Mouse (Mus musculus) thymus, postnatal 36 days (tissue): Measurements from ENCODE around the gene Kif3b.

ENCODE experiments used
- DNase-seq, 2 experiments: peaks; one replicate each; pipeline ENCODE4 v3.0.0; 2022; ENCODE audit warnings: mixed read lengths in 2 of 2

Kif3b gene

GRCm38 (mm10) chr2:153298460-153298859, 7.2 kb downstream of the Kif3b start:
- DNase-seq, result no peak

GRCm38 (mm10) chr2:153298863-153299262, 7.7 kb downstream of the Kif3b start:
- no peak for DNase-seq

- DNase-seq, result no peak
Measured at GRCm38 (mm10) chr2:153301123-153301522, 9.9 kb downstream of the Kif3b start.

GRCm38 (mm10) chr2:153305240-153305639, 14.0 kb downstream of the Kif3b start:
- DNase-seq, result no peak

- no peak for DNase-seq
Measured at GRCm38 (mm10) chr2:153308586-153308985, 17.4 kb downstream of the Kif3b start.

- no peak for DNase-seq
Measured at GRCm38 (mm10) chr2:153309106-153309505, 17.9 kb downstream of the Kif3b start.

GRCm38 (mm10) chr2:153310228-153310627, 19.0 kb downstream of the Kif3b start:
- DNase-seq, result no peak

GRCm38 (mm10) chr2:153312884-153313283, 21.7 kb downstream of the Kif3b start:
- no peak for DNase-seq

GRCm38 (mm10) chr2:153318408-153318807, 27.2 kb downstream of the Kif3b start:
- no peak for DNase-seq

- no peak for DNase-seq
Measured at GRCm38 (mm10) chr2:153319036-153319643, 27.9 kb downstream of the Kif3b start.

- peak; percentile 43 to 64 for DNase-seq
Measured at GRCm38 (mm10) chr2:153325706-153326376, 34.6 kb downstream of the Kif3b start.

- no peak for DNase-seq
Measured at GRCm38 (mm10) chr2:153332271-153332670, 41.1 kb downstream of the Kif3b start.

- DNase-seq, result peak; percentile 37 to 57
Measured at GRCm38 (mm10) chr2:153332981-153333380, 41.8 kb downstream of the Kif3b start.

GRCm38 (mm10) chr2:153333822-153334232, 42.6 kb downstream of the Kif3b start:
- DNase-seq, result peak; percentile 41 to 67

- DNase-seq, result no peak
Measured at GRCm38 (mm10) chr2:153334281-153334680, 43.1 kb downstream of the Kif3b start.

- DNase-seq, result peak; percentile 59 to 73
Measured at GRCm38 (mm10) chr2:153336117-153336516, 44.9 kb downstream of the Kif3b start.

GRCm38 (mm10) chr2:153338361-153339350, 47.4 kb downstream of the Kif3b start:
- DNase-seq, result no peak

GRCm38 (mm10) chr2:153342166-153342565, 51.0 kb downstream of the Kif3b start:
- no peak for DNase-seq

GRCm38 (mm10) chr2:153342602-153343001, 51.4 kb downstream of the Kif3b start:
- DNase-seq, result no peak

- no peak for DNase-seq
Measured at GRCm38 (mm10) chr2:153343191-153343590, 52.0 kb downstream of the Kif3b start.

- no peak for DNase-seq
Measured at GRCm38 (mm10) chr2:153345071-153345453, 53.8 kb downstream of the Kif3b start.

GRCm38 (mm10) chr2:153345454-153346220, 54.4 kb downstream of the Kif3b start, which contains the start of gene Asxl1:
Gene Asxl1, plus strand, starts transcription at chr2:153345829.
- DNase-seq, result peak; percentile 93 to 97
